Mouse (Mus musculus) neural tube, embryonic 11.5 days (tissue): ENCODE data around the gene Eps8. TPM values are rescaled to one million over a fixed set of nuclear protein-coding genes. Genes with fewer than 3 reads are reported as not detected.

Experiments used
- ATAC-seq: fragments of 200-750 bp; cut with Nextera tagmentation; 2 replicates; pipeline ENCODE4 v1.8.0; 2017; ENCODE audit warnings: moderate number of reproducible peaks, mild to moderate bottlenecking, moderate TSS enrichment, moderate library complexity; ENCODE audit not compliant: insufficient read depth, low FRiP score, low TSS enrichment
- DNase-seq: peaks from one replicate; pipeline ENCODE4 v3.0.0-alpha.2; 2015; ENCODE audit warnings: low spot score
- H3K27ac ChIP-seq: fragments of 300-500 bp; sonication (generic); 2 replicates; pipeline ENCODE4 v1.5.1; 2014; ENCODE audit warnings: low read depth, mild to moderate bottlenecking, low read length
- H3K27me3 ChIP-seq: fragments of 300-500 bp; sonication (generic); 2 replicates; pipeline ENCODE4 v1.6.1; 2014; ENCODE audit warnings: mild to moderate bottlenecking, low read length, mixed read lengths; ENCODE audit not compliant: control insufficient read depth, insufficient read depth
- H3K36me3 ChIP-seq: fragments of 300-500 bp; sonication (generic); 2 replicates; pipeline ENCODE4 v1.6.1; 2014; ENCODE audit warnings: mild to moderate bottlenecking, low read length, moderate library complexity, mixed read lengths; ENCODE audit not compliant: control insufficient read depth, insufficient read depth
- H3K4me1 ChIP-seq: fragments of 300-500 bp; sonication (generic); 2 replicates; pipeline ENCODE4 v1.6.1; 2014; ENCODE audit warnings: low read length, mixed read lengths; ENCODE audit not compliant: control insufficient read depth, insufficient read depth
- H3K4me2 ChIP-seq: fragments of 300-500 bp; sonication (generic); 2 replicates; pipeline ENCODE4 v1.6.1; 2014; ENCODE audit warnings: low read depth, mild to moderate bottlenecking, moderate library complexity
- H3K4me3 ChIP-seq: fragments of 300-500 bp; sonication (generic); 2 replicates; pipeline ENCODE4 v1.5.1; 2014; ENCODE audit warnings: low read depth, low read length
- H3K9ac ChIP-seq: fragments of 300-500 bp; sonication (generic); 2 replicates; pipeline ENCODE4 v1.6.1; 2014; ENCODE audit warnings: mild to moderate bottlenecking, low read length
- H3K9me3 ChIP-seq: fragments of 300-500 bp; sonication (generic); 2 replicates; pipeline ENCODE4 v1.6.1; 2016; ENCODE audit warnings: low read length; ENCODE audit not compliant: control insufficient read depth
- WGBS: fragments of 180-500 bp; shearing (Covaris S2); extraction: QIAGEN DNeasy Blood & Tissue Kit; methylation state at CpG from one replicate; pipeline ENCODE4 v1.1.7; 2014; 5-methylcytosine and 5-hydroxymethylcytosine counted together
- polyA plus RNA-seq: library from polyadenylated mRNA; unstranded; fragments of >200 nt; fragmentation: Nextera tagmentation; extraction: Ambion mirVana; gene quantifications from 2 replicates; pipeline ENCODE4 v1.2.1, GENCODE M21; 2014

Eps8 gene
- polyA plus RNA-seq, 1 experiment from 2014 or later, result 6.6 TPM

DNA sequence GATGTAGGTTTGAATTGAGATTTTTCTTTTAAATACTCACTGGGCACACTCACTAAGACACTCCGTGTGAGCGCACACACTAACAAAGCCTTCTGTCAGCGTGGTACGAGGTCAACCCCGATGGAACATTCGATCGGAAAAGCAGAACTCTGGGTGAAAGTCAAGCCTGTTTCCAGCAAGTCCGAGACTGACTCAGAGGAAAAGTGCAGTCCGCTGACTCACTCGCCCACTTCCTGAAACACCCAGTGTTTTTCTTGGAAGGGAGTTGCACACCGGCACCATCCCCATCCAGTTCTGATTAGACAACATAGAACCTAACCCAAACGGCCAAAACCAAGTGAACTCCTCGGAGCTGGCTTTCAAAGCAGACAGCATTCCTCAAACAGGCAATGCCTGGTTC, 95.8 kb downstream of the Eps8 start:
- H3K4me1 ChIP-seq, result peaks cover 8% of the 10 kb centered on the region
- H3K4me2 ChIP-seq, result no peak overlapping the region
- 87% methylated on average over 13 of the region's 13 CpGs for WGBS
- H3K9ac ChIP-seq, result no peak overlapping the region
- no peaks in the 10 kb centered on the region for H3K27me3 ChIP-seq
- no peaks in the 10 kb centered on the region for H3K9me3 ChIP-seq
- H3K4me3 ChIP-seq, result no peak overlapping the region
- DNase-seq, result no peak
- ATAC-seq, result no peak
- no peaks in the 10 kb centered on the region for H3K36me3 ChIP-seq
- H3K27ac ChIP-seq, result no peak overlapping the region

DNA sequence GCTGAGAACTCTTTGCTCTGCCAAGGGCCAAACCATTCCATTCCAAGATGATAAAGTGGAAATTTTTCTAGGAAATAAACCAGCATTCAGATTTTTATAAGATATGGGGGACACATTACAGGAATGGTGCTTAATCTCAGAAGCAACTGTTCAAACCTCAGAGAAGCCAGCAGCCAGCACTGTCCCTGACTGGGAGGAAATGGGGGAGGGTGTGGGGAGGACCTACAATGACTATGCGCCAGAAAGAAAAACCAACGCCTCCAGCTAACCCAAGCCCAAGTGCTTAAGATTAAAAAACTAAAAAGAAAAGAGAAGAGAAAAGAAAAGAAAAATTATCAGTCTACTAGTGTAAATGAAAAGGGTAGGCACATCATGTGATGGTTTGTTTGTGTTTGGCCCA, 97.0 kb downstream of the Eps8 start:
- Histone ChIP-seq H3K4me2 (no peak overlapping the region), H3K36me3 (no peaks in the 10 kb centered on the region), H3K9ac (no peak overlapping the region), H3K27me3 (no peaks in the 10 kb centered on the region), H3K27ac (no peak overlapping the region), H3K9me3 (no peaks in the 10 kb centered on the region), H3K4me3 (no peak overlapping the region), H3K4me1 (peaks cover 8% of the 10 kb centered on the region)
- DNase-seq (no peak), ATAC-seq (no peak)
- 81% methylated on average over 2 of the region's 2 CpGs for WGBS

DNA sequence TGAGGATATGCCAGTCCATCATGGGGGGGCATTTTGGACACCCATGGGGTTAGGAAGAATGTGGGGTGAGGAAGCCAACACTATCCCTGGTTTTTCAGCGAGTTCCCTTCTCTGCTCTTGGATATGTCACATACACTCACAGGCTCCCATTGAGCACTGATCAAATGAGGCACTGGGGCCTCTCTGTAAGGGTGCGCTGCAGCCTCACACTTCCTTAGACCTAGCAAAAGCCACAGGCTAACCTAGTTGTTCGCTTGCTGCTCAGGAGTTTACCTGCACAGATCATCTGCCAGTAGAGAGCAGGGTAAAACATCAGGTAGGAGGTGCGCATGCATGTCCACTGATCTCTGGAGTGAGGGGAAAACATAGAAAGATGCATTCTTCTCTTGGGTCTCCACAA, 97.5 kb downstream of the Eps8 start:
- ATAC-seq, result no peak
- H3K4me2 ChIP-seq, result no peak overlapping the region
- peaks cover 8% of the 10 kb centered on the region for H3K4me1 ChIP-seq
- WGBS, result 91% methylated on average over 4 of the region's 4 CpGs
- no peak overlapping the region for H3K9ac ChIP-seq
- no peak overlapping the region for H3K27ac ChIP-seq
- no peaks in the 10 kb centered on the region for H3K27me3 ChIP-seq
- no peak overlapping the region for H3K4me3 ChIP-seq
- H3K36me3 ChIP-seq, result no peaks in the 10 kb centered on the region
- DNase-seq, result no peak
- no peaks in the 10 kb centered on the region for H3K9me3 ChIP-seq

DNA sequence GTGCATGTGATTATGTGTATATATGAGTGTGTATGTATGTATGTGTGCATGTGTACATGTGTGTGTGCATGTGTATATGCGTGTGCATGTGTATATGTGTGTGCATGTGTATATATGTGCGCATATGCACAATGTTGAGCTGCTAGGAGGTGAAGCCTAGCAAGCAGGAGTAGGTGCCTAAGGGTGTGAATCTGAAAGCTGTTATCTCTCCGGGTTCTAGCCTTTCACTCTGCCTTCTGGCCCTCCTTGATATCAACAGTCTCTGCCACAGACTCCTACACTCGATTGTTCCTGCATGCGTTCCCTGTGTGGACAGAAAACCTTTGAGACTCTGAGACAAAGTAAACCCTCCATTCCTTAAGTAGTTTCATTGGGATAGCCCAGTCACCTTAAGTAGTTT, 98.0 kb downstream of the Eps8 start:
- Histone ChIP-seq H3K27me3 (no peaks in the 10 kb centered on the region), H3K9me3 (no peaks in the 10 kb centered on the region), H3K4me3 (no peak overlapping the region), H3K9ac (no peak overlapping the region), H3K4me1 (peaks cover 8% of the 10 kb centered on the region), H3K4me2 (no peak overlapping the region), H3K36me3 (no peaks in the 10 kb centered on the region), H3K27ac (no peak overlapping the region)
- ATAC-seq (no peak), DNase-seq (no peak)
- WGBS, result 92% methylated on average over 5 of the region's 5 CpGs

DNA sequence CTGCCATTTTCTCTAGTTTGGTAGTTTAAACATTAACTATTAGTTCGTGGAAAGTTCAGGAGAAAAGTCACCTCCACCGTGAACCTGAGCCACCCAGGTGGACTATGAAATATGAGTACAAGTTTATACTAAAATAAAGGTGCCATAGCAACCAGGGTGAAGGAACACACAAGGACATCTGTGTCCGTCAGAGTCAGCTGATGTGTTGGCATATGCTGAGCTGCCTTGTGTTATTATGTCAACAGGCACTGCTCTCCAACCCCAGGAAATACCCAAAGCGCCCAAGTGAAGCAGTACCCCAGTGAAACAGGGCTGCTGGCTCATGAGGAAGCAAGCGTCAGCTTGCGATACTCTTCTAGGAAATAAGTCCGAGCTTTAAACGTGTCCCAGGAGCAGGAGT, 104.5 kb downstream of the Eps8 start:
- Histone ChIP-seq H3K9me3 (no peaks in the 10 kb centered on the region), H3K4me1 (no peaks in the 10 kb centered on the region), H3K27ac (no peak overlapping the region), H3K9ac (no peak overlapping the region), H3K27me3 (no peaks in the 10 kb centered on the region), H3K4me3 (no peak overlapping the region), H3K36me3 (no peaks in the 10 kb centered on the region), H3K4me2 (no peak overlapping the region)
- WGBS, result 80% methylated on average over 8 of the region's 8 CpGs
- DNase-seq (no peak), ATAC-seq (no peak)

DNA sequence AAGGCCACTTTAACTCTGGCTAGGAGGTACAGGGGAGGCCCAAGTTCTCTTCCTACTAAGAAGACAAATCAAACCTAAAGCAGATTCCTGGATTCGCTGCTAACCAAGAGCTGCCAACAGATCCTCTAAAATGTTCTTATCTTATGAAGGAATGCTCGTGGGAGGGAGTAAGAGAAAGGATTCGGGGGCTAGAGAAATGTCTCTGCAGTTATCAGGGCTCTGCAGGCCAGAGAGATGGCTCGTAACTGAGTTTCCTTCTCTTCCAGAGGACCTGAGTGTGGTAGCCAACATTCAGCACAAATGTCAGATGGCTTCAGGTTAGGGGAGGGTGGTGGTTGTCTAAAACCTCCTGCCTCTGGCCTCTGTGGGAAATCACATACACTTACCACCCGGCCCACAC, 106.1 kb downstream of the Eps8 start:
- ATAC-seq (no peak), DNase-seq (no peak)
- WGBS, result 83% methylated on average over 5 of the region's 5 CpGs
- Histone ChIP-seq H3K27ac (no peak overlapping the region), H3K4me1 (no peaks in the 10 kb centered on the region), H3K4me2 (no peak overlapping the region), H3K9me3 (no peaks in the 10 kb centered on the region), H3K4me3 (no peak overlapping the region), H3K27me3 (no peaks in the 10 kb centered on the region), H3K9ac (no peak overlapping the region), H3K36me3 (no peaks in the 10 kb centered on the region)

DNA sequence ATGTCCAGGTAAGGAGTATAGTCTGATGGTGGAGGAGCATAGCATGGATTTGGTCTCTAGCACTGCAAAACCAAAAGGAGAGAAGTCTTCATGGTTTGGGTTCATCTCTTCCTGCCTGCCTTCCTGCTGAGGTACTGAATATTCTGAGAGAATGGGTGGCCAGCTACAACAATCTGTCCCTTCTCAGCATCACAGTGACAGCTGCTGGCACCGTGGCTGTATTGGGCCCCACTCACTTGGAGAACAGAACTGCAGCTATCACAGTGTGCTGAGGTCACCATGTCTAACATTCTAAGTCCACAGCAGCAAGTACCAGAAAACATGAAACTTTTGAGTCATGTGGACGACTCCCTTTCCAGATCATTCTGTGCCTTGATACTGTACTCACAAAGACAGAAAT, 107.1 kb downstream of the Eps8 start:
- Histone ChIP-seq H3K27ac (no peak overlapping the region), H3K36me3 (no peaks in the 10 kb centered on the region), H3K9ac (no peak overlapping the region), H3K9me3 (no peaks in the 10 kb centered on the region), H3K4me2 (no peak overlapping the region), H3K4me1 (peaks cover 6% of the 10 kb centered on the region), H3K27me3 (no peaks in the 10 kb centered on the region), H3K4me3 (no peak overlapping the region)
- 77% methylated on average over 2 of the region's 2 CpGs for WGBS
- DNase-seq, result no peak
- ATAC-seq, result no peak

DNA sequence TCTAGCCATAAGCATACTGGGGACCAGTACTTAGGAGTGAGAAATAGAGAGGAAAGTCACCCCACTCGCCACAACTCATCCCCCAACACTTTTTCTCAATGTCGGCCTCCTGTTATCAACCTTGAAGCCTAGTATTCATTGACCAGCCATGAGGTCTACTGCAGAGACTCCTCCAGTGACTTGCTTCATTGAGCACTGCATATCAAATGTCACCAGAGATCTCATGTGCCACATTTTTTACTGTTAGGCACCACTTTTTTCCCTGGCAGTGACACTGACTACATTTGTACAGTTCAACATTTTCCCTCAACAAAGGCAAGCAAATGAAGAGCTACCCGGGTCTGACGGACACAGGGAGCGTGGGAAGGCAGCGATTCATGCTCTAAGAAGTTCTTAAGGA, 108.6 kb downstream of the Eps8 start:
- no peak overlapping the region for H3K4me3 ChIP-seq
- DNase-seq (no peak), ATAC-seq (no peak)
- no peaks in the 10 kb centered on the region for H3K36me3 ChIP-seq
- H3K9ac ChIP-seq, result no peak overlapping the region
- H3K9me3 ChIP-seq, result no peaks in the 10 kb centered on the region
- no peak overlapping the region for H3K4me2 ChIP-seq
- no peak overlapping the region for H3K27ac ChIP-seq
- H3K27me3 ChIP-seq, result no peaks in the 10 kb centered on the region
- WGBS, result 93% methylated on average over 6 of the region's 6 CpGs
- H3K4me1 ChIP-seq, result peaks cover 18% of the 10 kb centered on the region

DNA sequence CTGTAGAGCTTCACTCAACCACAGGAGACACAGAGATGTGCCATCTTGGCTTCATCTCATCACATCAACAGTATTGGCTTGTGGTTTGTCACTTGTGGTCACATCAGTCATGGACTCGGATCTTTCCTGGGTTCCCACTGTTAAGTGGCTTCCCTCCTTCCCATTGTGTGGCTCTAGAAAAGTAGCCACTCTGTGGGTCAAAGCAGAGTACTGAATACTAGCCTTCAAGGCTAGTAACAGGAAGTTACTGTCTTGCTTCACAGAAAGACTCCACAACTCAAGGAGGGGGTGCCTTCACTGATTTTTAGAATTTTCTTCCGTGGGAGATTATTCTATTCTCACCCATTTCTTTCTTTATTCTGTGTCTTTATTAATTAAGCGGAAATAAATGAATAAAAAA, 109.3 kb downstream of the Eps8 start:
- DNase-seq, result no peak
- H3K4me3 ChIP-seq, result no peak overlapping the region
- no peak overlapping the region for H3K9ac ChIP-seq
- H3K4me1 ChIP-seq, result peaks cover 18% of the 10 kb centered on the region
- no peak overlapping the region for H3K27ac ChIP-seq
- no peaks in the 10 kb centered on the region for H3K36me3 ChIP-seq
- ATAC-seq, result no peak
- no peaks in the 10 kb centered on the region for H3K9me3 ChIP-seq
- no peak overlapping the region for H3K4me2 ChIP-seq
- no peaks in the 10 kb centered on the region for H3K27me3 ChIP-seq
- 86% methylated on average over 3 of the region's 3 CpGs for WGBS
